Mouse (Mus musculus): Measurements from ENCODE around the gene Hoxd3. TPM values are rescaled to one million over a fixed set of nuclear protein-coding genes. Genes with fewer than 3 reads are reported as not detected.

Hoxd3 gene
- polyA plus RNA-seq, 1 experiment = 0.42 TPM

GRCm38 (mm10) chr2:74748436-74748995 lies 36.8 kb downstream of the Hoxd3 start:
- peaks cover 76% of the 10 kb centered on the region for H3K27me3 ChIP-seq (ENCODE audit: control insufficient read depth, insufficient read depth, low read length)
- 36% methylated on average over 9 of the region's 9 CpGs for WGBS
- no peak overlapping the region for H3K4me3 ChIP-seq (ENCODE audit: low read depth, low read length)
- H3K27ac ChIP-seq (ENCODE audit: insufficient read depth, low read depth, low read length) = no peak overlapping the region
- H3K4me1 ChIP-seq (ENCODE audit: control insufficient read depth, insufficient read depth, insufficient read length, low read length) = peaks cover 3% of the 10 kb centered on the region; the same call in 1 of the 2 replicates
- H3K36me3 ChIP-seq (ENCODE audit: control insufficient read depth, insufficient read depth, low read length) = no peaks in the 10 kb centered on the region
- TF ChIP-seq CTCF (IDR thresholded peaks at IDR 0.05; ENCODE audit: extremely low read depth, insufficient read length, insufficient replicate concordance, low read depth, low read length) = no peak
- TF ChIP-seq POLR2A (IDR thresholded peaks at IDR 0.05; ENCODE audit: low read depth, low read length) = no peak

- Histone ChIP-seq H3K27ac (ENCODE audit: insufficient read depth, low read depth, low read length) (no peak overlapping the region), H3K4me3 (ENCODE audit: low read depth, low read length) (peak overlapping the region; percentile 23), H3K36me3 (ENCODE audit: control insufficient read depth, insufficient read depth, low read length) (no peaks in the 10 kb centered on the region), H3K4me1 (ENCODE audit: control insufficient read depth, insufficient read depth, insufficient read length, low read length) (peaks cover 3% of the 10 kb centered on the region; the same call in 1 of the 2 replicates), H3K27me3 (ENCODE audit: control insufficient read depth, insufficient read depth, low read length) (peaks cover 86% of the 10 kb centered on the region)
- 3% methylated on average over 47 of the region's 47 CpGs for WGBS
- TF ChIP-seq CTCF (IDR thresholded peaks at IDR 0.05; ENCODE audit: extremely low read depth, insufficient read length, insufficient replicate concordance, low read depth, low read length) (no peak), POLR2A (IDR thresholded peaks at IDR 0.05; ENCODE audit: low read depth, low read length) (no peak)
These were observed 37.8 kb downstream of the Hoxd3 start for GRCm38 (mm10) chr2:74749337-74750121.

GRCm38 (mm10) chr2:74750731-74751250 lies 39.1 kb downstream of the Hoxd3 start:
- no peak overlapping the region for H3K4me3 ChIP-seq (ENCODE audit: low read depth, low read length)
- 42% methylated on average over 5 of the region's 5 CpGs for WGBS
- no peak for TF ChIP-seq CTCF (IDR thresholded peaks at IDR 0.05; ENCODE audit: extremely low read depth, insufficient read length, insufficient replicate concordance, low read depth, low read length)
- no peak for TF ChIP-seq POLR2A (IDR thresholded peaks at IDR 0.05; ENCODE audit: low read depth, low read length)
- H3K36me3 ChIP-seq (ENCODE audit: control insufficient read depth, insufficient read depth, low read length) = no peaks in the 10 kb centered on the region
- no peak overlapping the region for H3K27ac ChIP-seq (ENCODE audit: insufficient read depth, low read depth, low read length)
- peaks cover 79% of the 10 kb centered on the region for H3K27me3 ChIP-seq (ENCODE audit: control insufficient read depth, insufficient read depth, low read length)
- H3K4me1 ChIP-seq (ENCODE audit: control insufficient read depth, insufficient read depth, insufficient read length, low read length) = peaks cover 3% of the 10 kb centered on the region; the same call in 1 of the 2 replicates

- TF ChIP-seq CTCF (IDR thresholded peaks at IDR 0.05; ENCODE audit: extremely low read depth, insufficient read length, insufficient replicate concordance, low read depth, low read length) (no peak), POLR2A (IDR thresholded peaks at IDR 0.05; ENCODE audit: low read depth, low read length) (no peak)
- Histone ChIP-seq H3K4me3 (ENCODE audit: low read depth, low read length) (no peak overlapping the region), H3K27me3 (ENCODE audit: control insufficient read depth, insufficient read depth, low read length) (peaks cover 70% of the 10 kb centered on the region), H3K27ac (ENCODE audit: insufficient read depth, low read depth, low read length) (no peak overlapping the region), H3K36me3 (ENCODE audit: control insufficient read depth, insufficient read depth, low read length) (no peaks in the 10 kb centered on the region), H3K4me1 (ENCODE audit: control insufficient read depth, insufficient read depth, insufficient read length, low read length) (peaks cover 3% of the 10 kb centered on the region; the same call in 1 of the 2 replicates)
- 69% methylated on average over 1 of the region's 1 CpGs for WGBS
These were observed 40.1 kb downstream of the Hoxd3 start for GRCm38 (mm10) chr2:74751861-74752260.

- Histone ChIP-seq H3K4me3 (ENCODE audit: low read depth, low read length) (no peak overlapping the region), H3K4me1 (ENCODE audit: control insufficient read depth, insufficient read depth, insufficient read length, low read length) (peaks cover 3% of the 10 kb centered on the region; the same call in 1 of the 2 replicates), H3K27ac (ENCODE audit: insufficient read depth, low read depth, low read length) (no peak overlapping the region), H3K27me3 (ENCODE audit: control insufficient read depth, insufficient read depth, low read length) (peaks cover 62% of the 10 kb centered on the region), H3K36me3 (ENCODE audit: control insufficient read depth, insufficient read depth, low read length) (no peaks in the 10 kb centered on the region)
- 8% methylated on average over 45 of the region's 45 CpGs for WGBS
- TF ChIP-seq CTCF (IDR thresholded peaks at IDR 0.05; ENCODE audit: extremely low read depth, insufficient read length, insufficient replicate concordance, low read depth, low read length) = no peak
These were observed 40.9 kb downstream of the Hoxd3 start for GRCm38 (mm10) chr2:74752431-74753174.

GRCm38 (mm10) chr2:74753175-74753523 lies 41.4 kb downstream of the Hoxd3 start:
- WGBS = 6% methylated on average over 25 of the region's 25 CpGs
- H3K27me3 ChIP-seq (ENCODE audit: control insufficient read depth, insufficient read depth, low read length) = peaks cover 57% of the 10 kb centered on the region
- H3K4me3 ChIP-seq (ENCODE audit: low read depth, low read length) = no peak overlapping the region; the same call in 1 of the 2 replicates
- TF ChIP-seq CTCF (IDR thresholded peaks at IDR 0.05; ENCODE audit: extremely low read depth, insufficient read length, insufficient replicate concordance, low read depth, low read length) (no peak), POLR2A (IDR thresholded peaks at IDR 0.05; ENCODE audit: low read depth, low read length) (no peak)
- peaks cover 3% of the 10 kb centered on the region; the same call in 1 of the 2 replicates for H3K4me1 ChIP-seq (ENCODE audit: control insufficient read depth, insufficient read depth, insufficient read length, low read length)
- no peak overlapping the region for H3K27ac ChIP-seq (ENCODE audit: insufficient read depth, low read depth, low read length)
- no peaks in the 10 kb centered on the region for H3K36me3 ChIP-seq (ENCODE audit: control insufficient read depth, insufficient read depth, low read length)

Measured in small intestine, adult 2 months (tissue).